Mouse (Mus musculus) gastrocnemius, postnatal 10 days (tissue): Measurements from ENCODE around the gene Eri3. TPM values are rescaled to one million over a fixed set of nuclear protein-coding genes. Genes with fewer than 3 reads are reported as not detected.

Source experiments
- DNase-seq: peaks from one replicate; pipeline ENCODE4 v3.0.0; 2021; ENCODE audit warnings: mixed read lengths
- total RNA-seq, 2 experiments: library from RNA; stranded (reverse); gene quantifications; 2 replicates each; pipeline ENCODE4 v1.2.3; 2021

The Eri3 gene
- total RNA-seq, 2 experiments from 2014 or later: 73.6 to 80.3 TPM

- peak; percentile 37 for DNase-seq
Measured at GRCm38 (mm10) chr4:117658582-117659444, 108.6 kb downstream of the Eri3 start.

DNA sequence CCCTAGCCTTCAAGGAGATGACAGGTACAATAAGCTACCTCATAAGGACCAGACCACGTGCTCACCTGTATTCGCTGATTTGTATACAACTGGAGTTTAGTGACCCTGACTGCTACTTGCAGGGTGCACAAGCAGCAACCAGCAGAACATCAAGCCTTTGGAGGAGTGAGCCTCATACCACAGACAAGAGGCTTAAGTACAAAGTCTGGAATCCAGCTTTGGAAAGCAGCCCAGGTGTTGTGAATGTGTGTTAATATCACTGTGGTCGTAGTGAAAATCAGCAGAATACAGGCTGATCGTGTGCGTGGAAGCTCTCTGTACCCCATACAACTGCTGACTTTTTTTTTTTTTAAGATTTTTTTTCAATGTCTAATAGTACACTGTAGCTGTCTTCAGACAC lies 109.8 kb downstream of the Eri3 start:
- DNase-seq: no peak

GRCm38 (mm10) chr4:117664411-117665137 lies 114.4 kb downstream of the Eri3 start:
- no peak for DNase-seq

DNA sequence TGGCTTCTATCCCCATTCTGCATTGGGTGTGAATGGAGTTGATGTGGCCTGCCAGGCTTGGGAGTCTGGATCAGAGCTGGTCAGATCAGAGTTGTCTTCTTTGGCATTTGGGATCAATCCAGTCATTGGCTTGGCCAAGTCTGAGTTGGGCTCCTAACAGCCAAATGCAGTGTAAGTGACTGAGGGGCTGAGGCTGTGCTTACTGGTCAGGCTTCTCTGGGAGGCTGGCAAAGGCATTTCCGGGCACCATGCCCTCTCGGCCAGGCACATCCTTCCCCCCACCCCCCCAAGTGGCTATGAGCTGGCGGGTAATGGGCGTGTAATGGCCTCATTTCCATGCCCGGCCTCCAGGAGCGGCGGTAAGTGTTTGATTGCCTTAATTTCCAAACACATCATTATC lies 115.4 kb downstream of the Eri3 start:
- peak; percentile 70 for DNase-seq

DNA sequence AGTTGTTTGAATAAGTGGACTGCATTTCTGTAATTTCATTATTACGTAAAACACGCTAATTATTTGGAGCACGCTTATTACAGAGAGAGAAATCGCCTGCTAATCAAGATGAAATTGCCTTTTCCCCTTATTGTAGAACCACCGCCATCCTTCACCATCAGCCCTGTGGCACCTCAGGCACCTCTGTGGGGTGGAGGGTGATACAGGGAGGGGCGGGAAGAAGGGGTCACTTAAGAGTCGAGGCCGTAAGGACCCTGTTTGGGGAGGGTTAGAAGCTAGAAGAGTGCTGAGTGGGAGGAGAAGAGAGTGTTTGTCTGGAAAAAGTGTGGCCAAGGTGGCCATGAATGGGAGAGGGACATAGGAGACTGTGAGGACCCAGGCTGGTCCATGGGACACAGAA lies 115.9 kb downstream of the Eri3 start:
- no peak for DNase-seq

DNA sequence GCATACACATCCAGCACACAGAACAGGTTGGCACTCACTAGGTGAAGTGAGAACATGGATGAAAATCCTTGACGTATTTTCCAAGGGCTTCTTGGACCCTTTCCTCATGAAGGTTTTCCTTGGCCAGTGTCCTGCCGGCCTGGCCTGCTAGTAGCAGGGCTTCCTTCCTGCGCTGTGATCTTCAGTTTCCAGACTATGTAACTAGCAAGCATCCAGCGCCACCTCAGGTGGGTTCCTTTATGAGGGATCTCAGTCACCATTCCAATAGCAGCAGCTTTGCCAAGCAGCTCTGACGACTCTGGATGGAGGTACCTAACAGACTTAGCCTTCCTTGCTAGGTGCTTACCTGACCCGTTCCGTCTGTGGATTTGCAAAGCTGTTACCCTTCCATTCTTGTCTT lies 119.7 kb downstream of the Eri3 start:
- DNase-seq: no peak

DNA sequence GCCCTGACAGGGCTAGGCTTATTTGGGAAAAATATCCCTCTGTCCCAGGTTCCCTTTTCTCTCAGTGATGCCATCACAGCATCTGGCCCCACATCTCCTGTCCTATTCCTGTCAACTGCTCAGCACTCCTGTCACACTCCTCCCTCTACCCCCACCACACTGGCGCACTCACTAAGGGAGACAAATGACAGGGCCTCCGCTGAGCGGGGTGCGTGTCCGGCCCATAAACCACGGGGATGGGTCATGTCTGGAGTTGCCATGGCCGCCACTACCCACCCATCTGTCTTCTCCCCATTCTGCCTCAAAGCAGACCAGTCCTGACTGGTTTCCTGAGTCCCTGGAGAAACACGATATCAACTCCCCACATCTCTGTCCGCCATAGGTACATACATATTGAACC lies 121.9 kb downstream of the Eri3 start:
- no peak for DNase-seq

DNA sequence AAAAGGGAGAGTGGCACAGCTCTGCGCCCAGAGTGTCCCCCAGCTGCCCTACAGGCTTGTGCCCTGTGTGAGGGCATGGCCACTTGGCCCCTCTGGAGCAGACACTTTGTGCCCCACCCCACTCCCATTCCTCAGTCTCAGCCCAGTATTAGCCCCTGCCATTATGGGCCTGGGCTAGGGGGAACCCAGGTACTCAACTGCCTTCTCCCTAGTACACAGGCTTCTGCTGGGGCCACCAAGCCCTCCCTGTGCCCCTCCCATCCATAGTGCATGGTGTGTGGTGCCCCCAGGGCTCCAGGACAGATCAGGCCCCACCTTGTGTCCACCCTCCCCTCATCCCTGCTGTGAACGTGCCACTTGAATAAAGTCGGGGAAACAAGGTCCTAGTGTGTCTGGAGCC lies 123.7 kb downstream of the Eri3 start:
- no peak for DNase-seq

DNA sequence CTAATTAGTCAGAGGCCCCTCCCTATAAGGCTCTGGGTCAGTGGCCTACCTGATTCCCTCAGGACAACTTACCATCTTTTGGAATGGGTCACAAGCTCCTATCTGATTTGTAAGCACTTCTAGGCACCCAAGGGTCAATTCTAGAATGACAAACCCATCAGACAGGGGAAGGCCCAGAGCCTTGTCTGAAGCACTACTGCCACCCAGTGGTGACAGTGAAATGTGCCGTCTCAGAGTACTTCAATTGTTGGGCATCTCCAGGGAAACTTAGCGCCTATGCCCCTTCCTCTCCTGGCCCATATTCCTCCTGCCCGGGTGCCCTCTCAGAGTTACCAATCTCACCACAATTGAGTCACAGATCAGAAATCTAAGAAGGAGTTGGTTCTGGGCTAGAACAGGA lies 126.7 kb downstream of the Eri3 start:
- DNase-seq: peak; percentile 88

DNA sequence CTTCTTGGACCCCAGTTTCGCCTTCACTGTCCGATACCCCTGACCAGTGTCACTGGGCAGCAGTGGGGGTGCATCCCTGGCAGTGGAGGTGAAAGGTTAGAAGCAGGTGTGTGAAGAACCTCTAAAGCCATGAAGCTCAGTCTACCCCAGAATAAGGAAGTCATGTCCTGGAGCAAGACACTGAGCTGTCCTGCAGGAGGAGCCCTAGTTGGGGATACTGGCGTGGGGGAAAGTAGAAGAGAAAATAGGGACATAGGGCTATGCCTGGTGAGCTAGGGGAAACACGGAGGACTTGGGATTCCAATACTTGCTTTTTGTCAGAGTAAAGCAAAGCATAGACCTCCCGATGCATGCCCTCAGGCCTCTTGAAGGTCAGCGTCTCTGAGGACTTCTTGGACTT lies 130.8 kb downstream of the Eri3 start:
- DNase-seq: no peak

- peak; percentile 79 for DNase-seq
Measured at GRCm38 (mm10) chr4:117681931-117682461, 131.8 kb downstream of the Eri3 start, which contains the start of gene Dmap1. Dmap1 (minus strand) TSS chr4:117682273.

DNA sequence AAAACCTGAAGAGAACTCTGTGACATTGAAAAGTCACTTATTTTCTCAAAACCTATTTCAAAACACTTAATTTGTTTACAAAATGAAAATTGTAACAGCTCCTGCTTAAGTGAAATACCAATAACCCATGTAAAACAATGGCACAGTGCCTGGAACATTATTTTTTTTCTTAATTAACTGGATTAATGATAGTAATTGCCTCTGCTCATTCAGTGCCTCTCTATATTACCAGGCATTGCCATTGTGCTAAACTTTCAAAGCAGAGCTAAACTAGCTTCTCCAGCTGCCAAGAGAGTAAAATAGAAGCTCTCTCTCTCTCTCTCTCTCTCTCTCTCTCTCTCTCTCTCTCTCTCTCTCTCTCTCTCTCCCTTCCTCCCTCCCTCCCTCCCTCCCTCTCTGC lies 132.3 kb downstream of the Eri3 start:
- no peak for DNase-seq

DNA sequence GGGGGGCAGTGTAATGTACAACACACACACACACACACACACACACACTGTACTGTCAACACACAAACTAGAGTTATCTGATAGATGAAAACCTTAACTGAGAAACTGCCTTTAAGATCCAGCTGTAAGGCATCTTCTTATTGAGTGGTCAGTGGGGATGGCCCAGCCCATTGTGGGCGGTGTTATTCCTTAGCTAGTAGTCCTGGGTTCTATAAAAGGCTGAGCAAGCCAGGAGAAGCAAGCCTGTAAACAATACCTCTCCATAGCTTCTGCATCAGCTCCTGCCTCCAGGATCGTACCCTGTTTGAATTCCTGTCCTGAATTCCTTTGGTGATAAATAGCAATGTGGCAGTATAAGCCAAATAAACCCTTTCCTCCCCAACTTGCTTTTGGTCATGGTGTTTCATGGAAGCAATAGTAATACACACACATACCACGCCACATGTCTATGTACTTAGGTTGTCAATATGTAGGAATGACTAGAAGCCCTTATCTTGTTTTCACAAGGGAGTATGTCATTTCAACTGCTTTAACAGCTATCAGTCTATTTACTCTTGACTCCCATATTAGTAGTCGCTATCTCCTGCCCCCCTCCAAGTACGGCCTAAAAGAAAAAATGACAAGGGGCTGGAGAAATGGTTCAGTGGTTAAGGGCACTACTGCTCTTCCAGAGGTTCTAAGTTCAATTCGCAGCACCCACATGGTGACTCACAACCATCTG lies 133.0 kb downstream of the Eri3 start:
- no peak for DNase-seq

DNA sequence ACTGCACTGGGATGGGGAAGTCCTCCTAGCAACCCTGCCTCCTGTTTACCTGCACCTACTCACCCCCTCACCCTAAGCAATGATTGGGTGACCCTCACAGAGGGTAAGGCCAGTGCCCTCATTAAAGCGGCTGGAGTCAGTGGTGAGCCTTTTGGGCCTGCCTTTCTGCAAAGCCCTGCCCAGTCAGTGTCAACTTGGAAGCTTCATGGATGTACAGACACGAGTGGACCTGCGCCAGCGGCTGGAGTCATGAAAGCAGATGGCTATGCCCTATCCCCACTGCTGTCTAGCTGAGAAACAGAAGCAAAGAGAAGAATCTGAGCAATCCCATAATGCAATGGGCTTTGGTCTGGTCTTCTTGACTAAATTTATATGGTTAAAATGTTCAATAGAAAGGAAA lies 136.2 kb downstream of the Eri3 start:
- no peak for DNase-seq

- DNase-seq: peak; percentile 51
Measured at GRCm38 (mm10) chr4:117705361-117705760, 155.2 kb downstream of the Eri3 start.

DNA sequence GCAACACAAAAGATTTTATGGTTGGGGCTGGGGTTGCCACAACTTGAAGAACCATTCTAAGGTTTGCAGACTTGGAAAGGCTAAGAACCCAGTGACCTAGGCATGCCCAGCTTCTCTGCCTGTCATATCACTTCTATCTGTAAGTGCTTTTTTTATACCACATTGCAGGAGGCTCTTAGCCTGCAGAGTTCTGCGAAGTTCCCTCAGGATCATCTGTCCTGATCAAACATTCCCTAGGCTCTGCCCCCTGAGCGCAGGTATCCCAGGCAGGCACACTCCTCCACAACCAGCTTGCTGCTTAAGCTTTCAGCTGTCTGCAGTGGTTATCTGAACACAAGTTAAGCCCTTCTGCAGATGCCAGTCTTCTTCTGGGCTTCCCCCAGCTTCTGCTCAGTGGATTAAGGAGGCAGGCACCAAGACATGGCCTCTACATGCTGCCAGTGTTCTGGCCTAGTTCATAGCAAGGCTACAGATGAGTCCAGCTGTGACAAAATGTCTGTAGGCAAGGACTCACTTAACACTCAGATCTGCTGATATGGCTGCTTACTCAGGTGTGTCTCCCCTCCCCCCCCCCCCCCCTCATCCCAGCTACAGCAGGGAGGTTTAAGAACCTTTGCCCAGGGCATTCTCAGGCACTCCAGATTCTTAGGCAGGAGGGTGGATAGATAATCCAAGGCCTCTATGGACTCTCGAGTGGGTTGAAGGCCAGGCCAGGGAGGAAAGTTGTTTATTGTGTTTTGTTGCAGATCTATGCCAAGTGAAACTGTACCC lies 158.8 kb downstream of the Eri3 start:
- DNase-seq: no peak

GRCm38 (mm10) chr4:117712314-117712713 lies 162.1 kb downstream of the Eri3 start:
- no peak for DNase-seq

- DNase-seq: no peak
Measured at GRCm38 (mm10) chr4:117713303-117714098, 163.3 kb downstream of the Eri3 start.
